Mouse (Mus musculus) Patski (cell line): ENCODE measurements around the gene Igdcc4. TPM values are rescaled to one million over a fixed set of nuclear protein-coding genes. Genes with fewer than 3 reads are reported as not detected.

Experiments
- ATAC-seq: fragments of 100-300 bp; one replicate; pipeline ENCODE4 v1.8.0; 2021
- CTCF ChIA-PET: fragments of 350-600 bp; sonication (Branson Sonifier 250); formaldehyde crosslinking; loops from one replicate; lab custom pipeline; 2022; ENCODE audit warnings: inconsistent platforms; lab: Charles Lee
- POLR2A ChIA-PET: fragments of 350-600 bp; sonication (Branson Sonifier 250); formaldehyde crosslinking; loops from one replicate; lab custom pipeline; 2022; ENCODE audit warnings: antibody characterized with exemption, inconsistent platforms; lab: Charles Lee
- DNase-seq: peaks from one replicate; pipeline ENCODE4 v3.0.0-alpha.2; 2011; ENCODE audit warnings: low read depth, low spot score
- H3K27me3 ChIP-seq: fragments of 371-371 bp; one replicate; pipeline ENCODE4 v1.5.1; 2021
- CTCF ChIP-seq: fragments of 100-300 bp; IDR thresholded peaks from one replicate; pipeline ENCODE4 v1.5.1; 2021
- in situ Hi-C: fragments of 300-500 bp; cut with MboI; formaldehyde crosslinking; loops from 3 replicates; pipeline ENCODE4 v1.11.1; 2018; ENCODE audit warnings: low pct_unique_long_range_greater_than_20kb, mixed read lengths
- polyA plus RNA-seq: library from polyadenylated mRNA; unstranded; gene quantifications from one replicate; pipeline ENCODE4 v1.2.3, GENCODE M21; 2021

Igdcc4 gene
- polyA plus RNA-seq, 1 experiment from 2014 or later = 3.3 TPM

- ATAC-seq (no peak), DNase-seq (no peak)
- peaks cover 23% of the 10 kb centered on the region for H3K27me3 ChIP-seq
- TF ChIP-seq CTCF = no peak
- POLR2A ChIA-PET = no interaction called here
- CTCF ChIA-PET = interaction anchor here (1.3 kb wide), 1 partner anchor 14 kb away, joined by 3 read pairs; no protein-coding TSS in a partner anchor
- in situ Hi-C loops = no loop called here
Observed at GRCm38 (mm10) chr9:65109132-65110072, 8.1 kb downstream of the Igdcc4 start.

GRCm38 (mm10) chr9:65111698-65112097, 10.4 kb downstream of the Igdcc4 start:
- H3K27me3 ChIP-seq = peaks cover 13% of the 10 kb centered on the region
- TF ChIP-seq CTCF = no peak
- ChIA-PET POLR2A (no interaction called here), CTCF (no interaction called here)
- ATAC-seq (no peak), DNase-seq (no peak)
- in situ Hi-C loops = no loop called here

GRCm38 (mm10) chr9:65113694-65114093, 12.4 kb downstream of the Igdcc4 start:
- ATAC-seq = no peak
- peaks cover 7% of the 10 kb centered on the region for H3K27me3 ChIP-seq
- CTCF ChIA-PET = no interaction called here
- no peak for DNase-seq
- POLR2A ChIA-PET = no interaction called here
- in situ Hi-C loops = no loop called here
- no peak for TF ChIP-seq CTCF

- in situ Hi-C loops = loop anchor here (5.0 kb wide), 1 partner anchor 44 kb away; no protein-coding TSS in a partner anchor
- ChIA-PET CTCF (interaction anchor here (0.8 to 1.5 kb wide), 3 partner anchors 31 to 38 kb away, joined by 3 to 4 read pairs (median 3); no protein-coding TSS in a partner anchor), POLR2A (no interaction called here)
- DNase-seq (no peak), ATAC-seq (no peak)
- H3K27me3 ChIP-seq = peaks cover 7% of the 10 kb centered on the region
- TF ChIP-seq CTCF = no peak
Observed at GRCm38 (mm10) chr9:65115891-65116290, 14.6 kb downstream of the Igdcc4 start.

- POLR2A ChIA-PET = no interaction called here
- ATAC-seq (no peak), DNase-seq (no peak)
- CTCF ChIA-PET = no interaction called here
- peaks cover 10% of the 10 kb centered on the region for H3K27me3 ChIP-seq
- TF ChIP-seq CTCF = no peak
- in situ Hi-C loops = loop anchor here (5.0 kb wide), 1 partner anchor 45 kb away; no protein-coding TSS in a partner anchor
Observed at GRCm38 (mm10) chr9:65117516-65117915, 16.2 kb downstream of the Igdcc4 start.

- ChIA-PET POLR2A (interaction anchor here (1.1 kb wide), 1 partner anchor 39 kb away, joined by 3 read pairs; no protein-coding TSS in a partner anchor), CTCF (interaction anchor here (0.6 to 3.9 kb wide), 11 partner anchors 8 to 61 kb away, joined by 3 to 21 read pairs (median 4); no protein-coding TSS in a partner anchor)
- in situ Hi-C loops = no loop called here
- no peak for ATAC-seq
- H3K27me3 ChIP-seq = peaks cover 15% of the 10 kb centered on the region
- no peak for DNase-seq
- TF ChIP-seq CTCF = peak; percentile 87
Observed at GRCm38 (mm10) chr9:65120935-65121334, 19.6 kb downstream of the Igdcc4 start.

GRCm38 (mm10) chr9:65122545-65122944, 21.3 kb downstream of the Igdcc4 start:
- CTCF ChIA-PET = interaction anchor here (1.1 to 1.3 kb wide), 2 partner anchors 12 to 42 kb away, joined by 3 read pairs; no protein-coding TSS in a partner anchor
- POLR2A ChIA-PET = no interaction called here
- TF ChIP-seq CTCF = no peak
- in situ Hi-C loops = no loop called here
- no peak for DNase-seq
- ATAC-seq = no peak
- H3K27me3 ChIP-seq = peaks cover 20% of the 10 kb centered on the region

- POLR2A ChIA-PET = no interaction called here
- in situ Hi-C loops = no loop called here
- ATAC-seq = no peak
Observed at GRCm38 (mm10) chr9:65123552-65124168, 22.4 kb downstream of the Igdcc4 start.

GRCm38 (mm10) chr9:65128123-65128815, 27.0 kb downstream of the Igdcc4 start:
- peaks cover 31% of the 10 kb centered on the region for H3K27me3 ChIP-seq
- in situ Hi-C loops = loop anchor here (5.0 kb wide), 1 partner anchor 34 kb away; no protein-coding TSS in a partner anchor
- no peak for ATAC-seq
- DNase-seq = no peak
- CTCF ChIA-PET = interaction anchor here (1.1 to 1.6 kb wide), 2 partner anchors 41 to 48 kb away, joined by 3 read pairs; no protein-coding TSS in a partner anchor
- POLR2A ChIA-PET = interaction anchor here (0.5 kb wide), 1 partner anchor 1882 kb away, joined by 5 read pairs; no protein-coding TSS in a partner anchor
- TF ChIP-seq CTCF = peak; percentile 66

More at GRCm38 (mm10) chr9:65123552-65124168, 22.4 kb downstream of the Igdcc4 start:
- CTCF ChIA-PET = interaction anchor here (1.1 to 1.3 kb wide), 2 partner anchors 11 to 41 kb away, joined by 3 read pairs; no protein-coding TSS in a partner anchor
- H3K27me3 ChIP-seq = peaks cover 22% of the 10 kb centered on the region
- DNase-seq = no peak
- peak; percentile 70 for TF ChIP-seq CTCF
